Mouse (Mus musculus) brain, embryonic 14.5 days (tissue): ENCODE results near the gene Rwdd2a.

Experiments used
- CTCF ChIP-seq: fragments of 200-500 bp; IDR thresholded peaks from 2 replicates; pipeline ENCODE4 v1.5.1; 2012; ENCODE audit warnings: inconsistent platforms, mild to moderate bottlenecking, moderate library complexity, borderline replicate concordance; ENCODE audit not compliant: insufficient read depth, insufficient read length; ENCODE audit errors: extremely low read depth
- POLR2A ChIP-seq: fragments of 200-500 bp; IDR thresholded peaks from 2 replicates; pipeline ENCODE4 v1.6.1; 2012; ENCODE audit warnings: mild to moderate bottlenecking, inconsistent platforms, borderline replicate concordance; ENCODE audit not compliant: poor library complexity, insufficient read depth, insufficient read length, severe bottlenecking; ENCODE audit errors: extremely low read depth

- TF ChIP-seq POLR2A (no peak), CTCF (no peak)
Observed at GRCm38 (mm10) chr9:86612091-86612490, 40.3 kb downstream of the Rwdd2a start.
